ENCODE assay signal across 6 mouse cellular contexts in genomic region chr9:88686719-88687118, GRCm38 (mm10). TPM values are rescaled to one million over a fixed set of nuclear protein-coding genes. Genes with fewer than 3 reads are reported as not detected.
DNase-seq lines count a peak whose midpoint lies in the region.
"Not testable (repeated sequence)": the region's sequence is repeated elsewhere in the genome, so short reads cannot be mapped to it uniquely, and the experiment has no call there.

No protein-coding gene starts in this region.

- intact Hi-C loops in left cerebral cortex, postnatal 4 days (cut with DNase I), result not testable (repeated sequence)

- DNase-seq in cerebellum, adult 11 months, result peak; percentile 13
- DNase-seq in cerebellum, adult 18-20 months, result peak; percentile 20 to 28
- DNase-seq in cerebellum, adult 8-10 months, result peak; percentile 19
- peak; percentile 42 for DNase-seq in cerebellum, adult 9-11 months
- peak; percentile 29 to 62 for DNase-seq in cerebellum, postnatal 14 days
- peak; percentile 16 for DNase-seq in left cerebral cortex, postnatal 4 days

RNA-seq across cellular contexts. Expression of gene Mthfsl, which starts 33.4 kb away (rescaled TPM):
- total RNA-seq in left cerebral cortex, postnatal 4 days (2021), result 10 to 100 TPM; 30.9 to 33.3 TPM

RNA-seq across cellular contexts. Expression of gene Bcl2a1d, which starts 45.0 kb away (rescaled TPM):
- not detected for total RNA-seq in left cerebral cortex, postnatal 4 days (2021)

Comparison
In these comparisons a context has a peak if more than half of its experiments do, and no peak if none do; other contexts are left out.
1. Peak in every context shown above with its lines: DNase-seq.